Mouse (Mus musculus) telencephalon, adult 2 months (tissue): ENCODE results near the gene Apex1.
"Not testable (repeated sequence)": the region's sequence is repeated elsewhere in the genome, so short reads cannot be mapped to it uniquely, and the experiment has no call there.

Source experiments
- DNase-seq: peaks from one replicate; pipeline ENCODE4 v3.0.0-alpha.2; 2011; ENCODE audit warnings: low read depth, low spot score

Gene Apex1

GRCm38 (mm10) chr14:50924281-50925064 lies at the start of gene Apex1, which contains the start of gene Osgep:
TSS of gene Apex1 (plus strand) at chr14:50924968.
TSS of gene Osgep (minus strand) at chr14:50924893.
- peak; percentile 95 for DNase-seq

GRCm38 (mm10) chr14:50875175-50875574 lies 49.6 kb upstream of the Apex1 start:
- no peak for DNase-seq

GRCm38 (mm10) chr14:50875591-50876230 lies 49.1 kb upstream of the Apex1 start:
- DNase-seq, result no peak

GRCm38 (mm10) chr14:50876236-50876950 lies 48.4 kb upstream of the Apex1 start:
- no peak for DNase-seq

- DNase-seq, result no peak
Observed at GRCm38 (mm10) chr14:50891621-50892020, 33.1 kb upstream of the Apex1 start.

- DNase-seq, result no peak
Observed at GRCm38 (mm10) chr14:50892091-50892490, 32.7 kb upstream of the Apex1 start.

GRCm38 (mm10) chr14:50892541-50893459 lies 32.0 kb upstream of the Apex1 start:
- no peak for DNase-seq

- DNase-seq, result no peak
Observed at GRCm38 (mm10) chr14:50895407-50895806, 29.4 kb upstream of the Apex1 start.

- peak; percentile 48 for DNase-seq
Observed at GRCm38 (mm10) chr14:50895985-50896746, 28.6 kb upstream of the Apex1 start.

GRCm38 (mm10) chr14:50896747-50897373 lies 27.9 kb upstream of the Apex1 start:
- DNase-seq, result no peak

GRCm38 (mm10) chr14:50897374-50897765 lies 27.4 kb upstream of the Apex1 start, which contains the start of gene Klhl33:
TSS of gene Klhl33 (minus strand) at chr14:50897507.
- no peak for DNase-seq

- not testable (repeated sequence) for DNase-seq
Observed at GRCm38 (mm10) chr14:50897992-50898391, 26.8 kb upstream of the Apex1 start.

GRCm38 (mm10) chr14:50903973-50904827 lies 20.6 kb upstream of the Apex1 start:
- no peak for DNase-seq

GRCm38 (mm10) chr14:50904828-50905129 lies 20.0 kb upstream of the Apex1 start:
- DNase-seq, result no peak

GRCm38 (mm10) chr14:50905327-50905726 lies 19.4 kb upstream of the Apex1 start:
- not testable (repeated sequence) for DNase-seq

- DNase-seq, result no peak
Observed at GRCm38 (mm10) chr14:50908126-50908525, 16.6 kb upstream of the Apex1 start.

- no peak for DNase-seq
Observed at GRCm38 (mm10) chr14:50911356-50911755, 13.4 kb upstream of the Apex1 start.

- not testable (repeated sequence) for DNase-seq
Observed at GRCm38 (mm10) chr14:50923437-50923836, 1.3 kb upstream of the Apex1 start.
